Mouse (Mus musculus): ENCODE results near the gene Myo18b.

The Myo18b gene

GRCm38 (mm10) chr5:112744571-112744970, 151.6 kb downstream of the Myo18b start:
- DNase-seq: peak; percentile 38 to 40

- no peak for DNase-seq
These were observed 153.0 kb downstream of the Myo18b start for GRCm38 (mm10) chr5:112743121-112743520.

- DNase-seq: peak; percentile 64 to 82
These were observed 155.5 kb downstream of the Myo18b start for GRCm38 (mm10) chr5:112740651-112741050.

- no peak for DNase-seq
These were observed 161.1 kb downstream of the Myo18b start for GRCm38 (mm10) chr5:112735040-112735439.

- DNase-seq: peak; percentile 38 to 39
These were observed 165.6 kb downstream of the Myo18b start for GRCm38 (mm10) chr5:112730604-112731003.

GRCm38 (mm10) chr5:112728432-112728831, 167.7 kb downstream of the Myo18b start:
- no peak for DNase-seq

- DNase-seq: no peak
These were observed 177.4 kb downstream of the Myo18b start for GRCm38 (mm10) chr5:112718655-112719306.

- DNase-seq: no peak
These were observed 181.3 kb downstream of the Myo18b start for GRCm38 (mm10) chr5:112714679-112715446.

- no peak for DNase-seq
These were observed 186.3 kb downstream of the Myo18b start for GRCm38 (mm10) chr5:112709831-112710230.

GRCm38 (mm10) chr5:112708441-112708840, 187.7 kb downstream of the Myo18b start:
- DNase-seq: no peak

GRCm38 (mm10) chr5:112707478-112707877, 188.7 kb downstream of the Myo18b start:
- no peak for DNase-seq

- DNase-seq: no peak
These were observed 195.4 kb downstream of the Myo18b start for GRCm38 (mm10) chr5:112700794-112701193.

- DNase-seq: no peak
These were observed 199.5 kb downstream of the Myo18b start for GRCm38 (mm10) chr5:112696683-112697082.

- DNase-seq: no peak
These were observed 200.9 kb downstream of the Myo18b start for GRCm38 (mm10) chr5:112695254-112695711.

GRCm38 (mm10) chr5:112693286-112693849, 202.8 kb downstream of the Myo18b start:
- no peak for DNase-seq

- DNase-seq: no peak
These were observed 208.9 kb downstream of the Myo18b start for GRCm38 (mm10) chr5:112687100-112687818.

- DNase-seq: no peak
These were observed 209.7 kb downstream of the Myo18b start for GRCm38 (mm10) chr5:112686309-112687099.

GRCm38 (mm10) chr5:112679251-112679650, 216.9 kb downstream of the Myo18b start:
- DNase-seq: no peak

- DNase-seq: no peak
These were observed 218.0 kb downstream of the Myo18b start for GRCm38 (mm10) chr5:112678153-112678552.

- no peak for DNase-seq
These were observed 221.4 kb downstream of the Myo18b start for GRCm38 (mm10) chr5:112674806-112675205.

- DNase-seq: no peak
These were observed 223.7 kb downstream of the Myo18b start for GRCm38 (mm10) chr5:112672457-112672856.

GRCm38 (mm10) chr5:112671961-112672360, 224.2 kb downstream of the Myo18b start:
- no peak for DNase-seq

Measured in cerebellum, adult 18-20 months (tissue).